Mouse (Mus musculus): ENCODE measurements around the gene Atg7.

Gene Atg7

GRCm38 (mm10) chr6:114786461-114786860, 143.6 kb downstream of the Atg7 start:
- DNase-seq (ENCODE audit: low spot score in 2 of 2) = no peak

GRCm38 (mm10) chr6:114787606-114788005, 144.7 kb downstream of the Atg7 start:
- no peak for DNase-seq (ENCODE audit: low spot score in 2 of 2)

- no peak for DNase-seq (ENCODE audit: low spot score in 2 of 2)
Measured at GRCm38 (mm10) chr6:114788663-114789062, 145.8 kb downstream of the Atg7 start.

- no peak for DNase-seq (ENCODE audit: low spot score in 2 of 2)
Measured at GRCm38 (mm10) chr6:114790084-114790483, 147.2 kb downstream of the Atg7 start.

- no peak for DNase-seq (ENCODE audit: low spot score in 2 of 2)
Measured at GRCm38 (mm10) chr6:114790902-114791301, 148.0 kb downstream of the Atg7 start.

- DNase-seq (ENCODE audit: low spot score in 2 of 2) = no peak
Measured at GRCm38 (mm10) chr6:114791846-114792245, 148.9 kb downstream of the Atg7 start.

- no peak for DNase-seq (ENCODE audit: low spot score in 2 of 2)
Measured at GRCm38 (mm10) chr6:114794706-114795105, 151.8 kb downstream of the Atg7 start.

GRCm38 (mm10) chr6:114795706-114796325, 152.9 kb downstream of the Atg7 start:
- no peak for DNase-seq (ENCODE audit: low spot score in 2 of 2)

- no peak for DNase-seq (ENCODE audit: low spot score in 2 of 2)
Measured at GRCm38 (mm10) chr6:114797901-114798300, 155.0 kb downstream of the Atg7 start.

- DNase-seq (ENCODE audit: low spot score in 2 of 2) = no peak
Measured at GRCm38 (mm10) chr6:114798715-114799114, 155.8 kb downstream of the Atg7 start.

- no peak for DNase-seq (ENCODE audit: low spot score in 2 of 2)
Measured at GRCm38 (mm10) chr6:114800291-114800965, 157.5 kb downstream of the Atg7 start.

- DNase-seq (ENCODE audit: low spot score in 2 of 2) = no peak
Measured at GRCm38 (mm10) chr6:114803915-114804535, 161.1 kb downstream of the Atg7 start.

- DNase-seq (ENCODE audit: low spot score in 2 of 2) = no peak
Measured at GRCm38 (mm10) chr6:114804866-114805265, 162.0 kb downstream of the Atg7 start.

GRCm38 (mm10) chr6:114805927-114806326, 163.0 kb downstream of the Atg7 start:
- no peak for DNase-seq (ENCODE audit: low spot score in 2 of 2)

GRCm38 (mm10) chr6:114807474-114807873, 164.6 kb downstream of the Atg7 start:
- no peak for DNase-seq (ENCODE audit: low spot score in 2 of 2)

- no peak for DNase-seq (ENCODE audit: low spot score in 2 of 2)
Measured at GRCm38 (mm10) chr6:114808654-114809430, 165.9 kb downstream of the Atg7 start.

- DNase-seq (ENCODE audit: low spot score in 2 of 2) = no peak
Measured at GRCm38 (mm10) chr6:114809431-114809811, 166.5 kb downstream of the Atg7 start.

GRCm38 (mm10) chr6:114812322-114812721, 169.4 kb downstream of the Atg7 start:
- no peak for DNase-seq (ENCODE audit: low spot score in 2 of 2)

GRCm38 (mm10) chr6:114812779-114813178, 169.9 kb downstream of the Atg7 start:
- no peak for DNase-seq (ENCODE audit: low spot score in 2 of 2)

- DNase-seq (ENCODE audit: low spot score in 2 of 2) = no peak
Measured at GRCm38 (mm10) chr6:114814199-114814881, 171.4 kb downstream of the Atg7 start.

- DNase-seq (ENCODE audit: low spot score in 2 of 2) = peak in 1 of 2 experiments; percentile 47
Measured at GRCm38 (mm10) chr6:114814882-114815650, 172.2 kb downstream of the Atg7 start.
